Mouse (Mus musculus) heart, embryonic 14.5 days (tissue): ENCODE data around the gene Dlgap4. TPM values are rescaled to one million over a fixed set of nuclear protein-coding genes. Genes with fewer than 3 reads are reported as not detected.
"Not testable (repeated sequence)": the region's sequence is repeated elsewhere in the genome, so short reads cannot be mapped to it uniquely, and the experiment has no call there.

ENCODE experiments used
- ATAC-seq: fragments of 200-750 bp; cut with Nextera tagmentation; 2 replicates; pipeline ENCODE4 v1.8.0; 2017; ENCODE audit warnings: low read depth, moderate TSS enrichment; ENCODE audit not compliant: insufficient number of reproducible peaks, insufficient read depth, low FRiP score
- H3K27ac ChIP-seq, 2 experiments: fragments of 200-500 bp in 1 of 2; fragments of 300-500 bp in 1 of 2; sonication (generic) in 1 of 2; replicated peaks in 1 of 2; 2 replicates each; pipeline ENCODE4 v1.5.1; 2012 to 2014; ENCODE audit warnings: low read depth in 2 of 2, low read length in 2 of 2, control low read depth in 1 of 2, mild to moderate bottlenecking in 1 of 2, mixed read lengths in 1 of 2; ENCODE audit not compliant: control insufficient read depth in 1 of 2, insufficient read depth in 1 of 2
- H3K27me3 ChIP-seq: fragments of 300-500 bp; sonication (generic); 2 replicates; pipeline ENCODE4 v1.6.1; 2014; ENCODE audit warnings: mild to moderate bottlenecking, low read length, control low read depth; ENCODE audit not compliant: control insufficient read depth, insufficient read depth
- H3K36me3 ChIP-seq: fragments of 300-500 bp; sonication (generic); 2 replicates; pipeline ENCODE4 v1.6.1; 2014; ENCODE audit warnings: mild to moderate bottlenecking, control low read depth, low read length, mixed read lengths; ENCODE audit not compliant: control insufficient read depth, insufficient read depth
- H3K4me1 ChIP-seq, 2 experiments: fragments of 200-500 bp in 1 of 2; fragments of 300-500 bp in 1 of 2; sonication (generic) in 1 of 2; 2 replicates each; pipeline ENCODE4 v1.6.1; 2012 to 2014; ENCODE audit warnings: low read length in 2 of 2, control low read depth in 1 of 2, mixed read lengths in 1 of 2; ENCODE audit not compliant: control insufficient read depth in 2 of 2, insufficient read depth in 2 of 2
- H3K4me2 ChIP-seq: fragments of 300-500 bp; sonication (generic); 2 replicates; pipeline ENCODE4 v1.6.1; 2014; ENCODE audit warnings: mild to moderate bottlenecking, low read length
- H3K4me3 ChIP-seq, 2 experiments: fragments of 200-500 bp in 1 of 2; fragments of 300-500 bp in 1 of 2; sonication (generic) in 1 of 2; 2 replicates each; pipeline ENCODE4 v1.5.1; 2012 to 2014; ENCODE audit warnings: low read length in 2 of 2, mild to moderate bottlenecking in 2 of 2, control low read depth in 1 of 2, low read depth in 1 of 2, moderate library complexity in 1 of 2; ENCODE audit not compliant: control insufficient read depth in 1 of 2, insufficient read depth in 1 of 2
- H3K9ac ChIP-seq: fragments of 300-500 bp; sonication (generic); 2 replicates; pipeline ENCODE4 v1.6.1; 2014; ENCODE audit warnings: mild to moderate bottlenecking, low read length
- H3K9me3 ChIP-seq: fragments of 300-500 bp; sonication (generic); 2 replicates; pipeline ENCODE4 v1.6.1; 2016; ENCODE audit warnings: low read length, control low read depth; ENCODE audit not compliant: control insufficient read depth
- WGBS: fragments of 180-500 bp; shearing (Covaris S2); extraction: QIAGEN DNeasy Blood & Tissue Kit; methylation state at CpG from one replicate; pipeline ENCODE4 v1.1.7; 2014; 5-methylcytosine and 5-hydroxymethylcytosine counted together
- polyA plus RNA-seq: library from polyadenylated mRNA; unstranded; fragments of >200 nt; fragmentation: Nextera tagmentation; extraction: Ambion mirVana; gene quantifications from 2 replicates; pipeline ENCODE4 v1.2.1, GENCODE M21; 2014

Gene Dlgap4
- polyA plus RNA-seq, 1 experiment from 2014 or later, result 57.6 TPM

GRCm38 (mm10) chr2:156787776-156788105 is 174.2 kb downstream of the Dlgap4 start:
- H3K4me3 ChIP-seq, result no peak overlapping the region
- peaks cover 13 to 18% of the 10 kb centered on the region in 2 experiments for H3K4me1 ChIP-seq
- H3K9me3 ChIP-seq, result peaks cover 11% of the 10 kb centered on the region
- ATAC-seq, result no peak
- no peak overlapping the region for H3K27ac ChIP-seq
- H3K27me3 ChIP-seq, result no peaks in the 10 kb centered on the region
- WGBS, result 38% methylated on average over 3 of the region's 3 CpGs
- H3K9ac ChIP-seq, result no peak overlapping the region
- H3K36me3 ChIP-seq, result no peaks in the 10 kb centered on the region
- no peak overlapping the region for H3K4me2 ChIP-seq

DNA sequence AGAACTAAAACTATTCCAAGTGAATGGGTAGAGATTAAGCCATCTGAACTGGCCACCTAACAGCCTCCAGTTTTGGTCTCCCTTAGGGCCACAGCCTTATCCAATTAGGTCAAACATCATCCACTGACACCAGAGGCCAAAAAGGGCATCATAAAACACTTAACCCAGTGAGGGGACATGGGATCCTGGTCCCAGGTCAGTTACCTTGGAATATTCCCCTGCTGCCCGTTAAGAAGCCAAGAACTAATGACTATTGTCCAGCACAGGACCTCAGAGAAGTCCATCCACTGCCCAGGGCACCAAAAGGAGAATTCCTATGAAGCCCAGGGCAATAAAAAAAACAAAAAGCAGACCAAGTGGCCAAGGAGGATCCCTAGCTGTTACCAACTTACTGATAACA is 175.3 kb downstream of the Dlgap4 start:
- Histone ChIP-seq H3K9ac (no peak overlapping the region), H3K4me3 (no peak overlapping the region), H3K4me1 (peaks cover 6 to 7% of the 10 kb centered on the region in 2 experiments), H3K9me3 (peaks cover 11% of the 10 kb centered on the region), H3K27me3 (no peaks in the 10 kb centered on the region), H3K27ac (no peak overlapping the region), H3K4me2 (no peak overlapping the region), H3K36me3 (no peaks in the 10 kb centered on the region)
- no peak for ATAC-seq
- 75% methylated on average over 1 of the region's 1 CpGs for WGBS

- Histone ChIP-seq H3K36me3 (no peaks in the 10 kb centered on the region), H3K27ac (no peak overlapping the region), H3K9ac (no peak overlapping the region), H3K4me3 (no peak overlapping the region), H3K9me3 (peaks cover 3% of the 10 kb centered on the region), H3K4me1 (no peaks in the 10 kb centered on the region), H3K4me2 (no peak overlapping the region), H3K27me3 (no peaks in the 10 kb centered on the region)
- 89% methylated on average over 1 of the region's 1 CpGs for WGBS
- no peak for ATAC-seq
These were observed 185.0 kb downstream of the Dlgap4 start for GRCm38 (mm10) chr2:156798516-156798915.

- H3K4me1 ChIP-seq, result no peaks in the 10 kb centered on the region
- H3K27me3 ChIP-seq, result no peaks in the 10 kb centered on the region
- no peak overlapping the region for H3K9ac ChIP-seq
- no peak overlapping the region for H3K4me3 ChIP-seq
- peaks cover 3% of the 10 kb centered on the region; the same call in 1 of the 2 replicates for H3K9me3 ChIP-seq
- no peak for ATAC-seq
- WGBS, result 69% methylated on average over 4 of the region's 4 CpGs
- H3K4me2 ChIP-seq, result no peak overlapping the region
- H3K36me3 ChIP-seq, result no peaks in the 10 kb centered on the region
- no peak overlapping the region for H3K27ac ChIP-seq
These were observed 187.5 kb downstream of the Dlgap4 start for GRCm38 (mm10) chr2:156801045-156801444.

DNA sequence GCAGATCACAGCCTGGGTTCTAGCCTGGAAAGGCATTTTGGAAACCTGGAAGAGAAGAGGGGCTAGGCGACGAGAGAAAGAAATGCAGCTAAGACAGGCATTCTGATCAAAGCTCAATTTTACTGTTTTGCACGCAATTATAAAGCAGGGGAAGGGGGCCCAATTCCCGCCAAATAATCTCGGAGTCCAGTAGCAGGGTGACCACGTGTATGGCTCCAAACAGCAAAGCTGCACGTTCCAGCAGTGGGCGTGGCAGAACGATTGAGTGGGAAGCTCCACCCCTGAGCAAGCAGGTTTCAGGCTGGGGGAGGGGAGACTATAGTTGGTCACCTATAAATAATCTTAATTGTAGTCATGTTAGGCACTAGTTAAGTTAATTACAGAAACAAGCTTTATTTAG is 188.6 kb downstream of the Dlgap4 start:
- not testable (repeated sequence) for H3K4me2 ChIP-seq, H3K9ac ChIP-seq, H3K27me3 ChIP-seq, H3K27ac ChIP-seq, H3K9me3 ChIP-seq, H3K36me3 ChIP-seq, ATAC-seq, H3K4me1 ChIP-seq, H3K4me3 ChIP-seq
- 45% methylated on average over 9 of the region's 9 CpGs for WGBS

- WGBS, result 65% methylated on average over 4 of the region's 4 CpGs
- ATAC-seq, result no peak
- Histone ChIP-seq H3K27ac (no peak overlapping the region), H3K36me3 (no peaks in the 10 kb centered on the region), H3K27me3 (no peaks in the 10 kb centered on the region), H3K9me3 (no peaks in the 10 kb centered on the region), H3K4me2 (no peak overlapping the region), H3K4me1 (no peaks in the 10 kb centered on the region), H3K4me3 (no peak overlapping the region), H3K9ac (no peak overlapping the region)
These were observed 190.3 kb downstream of the Dlgap4 start for GRCm38 (mm10) chr2:156803698-156804372.

GRCm38 (mm10) chr2:156804589-156804988 is 191.1 kb downstream of the Dlgap4 start:
- H3K4me2 ChIP-seq, result no peak overlapping the region
- H3K4me1 ChIP-seq, result no peaks in the 10 kb centered on the region
- H3K4me3 ChIP-seq, result no peak overlapping the region
- no peak for ATAC-seq
- no peaks in the 10 kb centered on the region for H3K9me3 ChIP-seq
- 82% methylated on average over 4 of the region's 4 CpGs for WGBS
- no peaks in the 10 kb centered on the region for H3K27me3 ChIP-seq
- H3K36me3 ChIP-seq, result no peaks in the 10 kb centered on the region
- H3K9ac ChIP-seq, result no peak overlapping the region
- no peak overlapping the region for H3K27ac ChIP-seq

- H3K4me1 ChIP-seq, result 0 out of 4 replicates have a peak, but pooled peaks cover 0 to 3% of the 10 kb centered on the region in 2 experiments
- ATAC-seq, result no peak
- WGBS, result 68% methylated on average over 6 of the region's 6 CpGs
- H3K9me3 ChIP-seq, result no peaks in the 10 kb centered on the region
- H3K36me3 ChIP-seq, result no peaks in the 10 kb centered on the region
- no peak overlapping the region for H3K27ac ChIP-seq
- H3K4me2 ChIP-seq, result no peak overlapping the region
- H3K27me3 ChIP-seq, result no peaks in the 10 kb centered on the region
- no peak overlapping the region for H3K4me3 ChIP-seq
- no peak overlapping the region for H3K9ac ChIP-seq
These were observed 193.4 kb downstream of the Dlgap4 start for GRCm38 (mm10) chr2:156806886-156807285.
